Mouse (Mus musculus) olfactory bulb, adult 2 months (tissue): ENCODE measurements at regions not wholly inside any gene's neighbourhood (a gene's known extent, or its start where the extent isn't known, plus 50 kb on each side); places are given as distances from the start of the nearest gene placed in this dataset.

ENCODE experiments used
- H3K27ac ChIP-seq: fragments of 200-500 bp; 2 replicates; pipeline ENCODE4 v1.5.1; 2012; ENCODE audit warnings: low read depth, low read length; ENCODE audit not compliant: insufficient read depth
- H3K4me1 ChIP-seq: fragments of 200-500 bp; 2 replicates; pipeline ENCODE4 v1.6.1; 2012; ENCODE audit warnings: low read length; ENCODE audit not compliant: control insufficient read depth, insufficient read depth
- H3K4me3 ChIP-seq: fragments of 200-500 bp; 2 replicates; pipeline ENCODE4 v1.5.1; 2012; ENCODE audit warnings: mild to moderate bottlenecking, low read depth, low read length, moderate library complexity; ENCODE audit not compliant: insufficient read depth
- CTCF ChIP-seq: fragments of 200-500 bp; IDR thresholded peaks from 2 replicates; pipeline ENCODE4 v1.5.1; 2012; ENCODE audit warnings: low read depth, mild to moderate bottlenecking, low read length, moderate library complexity; ENCODE audit not compliant: insufficient read depth
- POLR2A ChIP-seq: fragments of 200-500 bp; IDR thresholded peaks from 2 replicates; pipeline ENCODE4 v1.6.1; 2012; ENCODE audit warnings: mild to moderate bottlenecking, low read depth, low read length, moderate library complexity; ENCODE audit not compliant: insufficient read depth
- WGBS: fragments of 180-500 bp; shearing (Covaris S2); methylation state at CpG from one replicate; pipeline ENCODE4 v1.1.7; 2018; 5-methylcytosine and 5-hydroxymethylcytosine counted together

GRCm38 (mm10) chr1:81755694-81756093 lies 477.2 kb upstream of the Gm9747 start:
- TF ChIP-seq CTCF = no peak
- TF ChIP-seq POLR2A = no peak
- WGBS = 92% methylated on average over 2 of the region's 2 CpGs
- H3K27ac ChIP-seq = no peak overlapping the region
- H3K4me1 ChIP-seq = no peaks in the 10 kb centered on the region
- no peak overlapping the region for H3K4me3 ChIP-seq

GRCm38 (mm10) chr1:81759919-81760318 lies 473.0 kb upstream of the Gm9747 start:
- no peaks in the 10 kb centered on the region for H3K4me1 ChIP-seq
- 93% methylated on average over 2 of the region's 2 CpGs for WGBS

GRCm38 (mm10) chr1:81771704-81772103 lies 461.2 kb upstream of the Gm9747 start:
- 72% methylated on average over 3 of the region's 3 CpGs for WGBS
- no peak overlapping the region for H3K27ac ChIP-seq
- H3K4me3 ChIP-seq = no peak overlapping the region
- TF ChIP-seq CTCF (no peak), POLR2A (no peak)
- H3K4me1 ChIP-seq = no peaks in the 10 kb centered on the region

More at GRCm38 (mm10) chr1:81759919-81760318, 473.0 kb upstream of the Gm9747 start:
- no peak for TF ChIP-seq POLR2A
- no peak for TF ChIP-seq CTCF
- Histone ChIP-seq H3K27ac (no peak overlapping the region), H3K4me3 (no peak overlapping the region)

GRCm38 (mm10) chr1:81780583-81780982 lies 452.3 kb upstream of the Gm9747 start:
- no peak overlapping the region for H3K27ac ChIP-seq
- H3K4me3 ChIP-seq = no peak overlapping the region
- H3K4me1 ChIP-seq = no peaks in the 10 kb centered on the region
- TF ChIP-seq CTCF = no peak
- TF ChIP-seq POLR2A = no peak

- Histone ChIP-seq H3K27ac (no peak overlapping the region), H3K4me3 (no peak overlapping the region), H3K4me1 (no peaks in the 10 kb centered on the region)
- 70% methylated on average over 1 of the region's 1 CpGs for WGBS
- TF ChIP-seq POLR2A = no peak
- TF ChIP-seq CTCF = no peak
Observed at GRCm38 (mm10) chr1:81784305-81784704, 448.6 kb upstream of the Gm9747 start.

GRCm38 (mm10) chr1:81794771-81795170 lies 438.1 kb upstream of the Gm9747 start:
- WGBS = 86% methylated on average over 2 of the region's 2 CpGs
- Histone ChIP-seq H3K4me3 (no peak overlapping the region), H3K4me1 (no peaks in the 10 kb centered on the region), H3K27ac (no peak overlapping the region)
- TF ChIP-seq CTCF (no peak), POLR2A (no peak)

- TF ChIP-seq CTCF (no peak), POLR2A (no peak)
- no peak overlapping the region for H3K27ac ChIP-seq
- no peak overlapping the region for H3K4me3 ChIP-seq
- WGBS = 97% methylated on average over 1 of the region's 1 CpGs
- no peaks in the 10 kb centered on the region for H3K4me1 ChIP-seq
Observed at GRCm38 (mm10) chr1:81795399-81795798, 437.5 kb upstream of the Gm9747 start.

- TF ChIP-seq POLR2A = no peak
- no peak for TF ChIP-seq CTCF
- H3K4me3 ChIP-seq = no peak overlapping the region
- H3K4me1 ChIP-seq = no peaks in the 10 kb centered on the region
- H3K27ac ChIP-seq = no peak overlapping the region
Observed at GRCm38 (mm10) chr1:81811591-81811990, 421.3 kb upstream of the Gm9747 start.

- Histone ChIP-seq H3K4me3 (no peak overlapping the region), H3K27ac (no peak overlapping the region), H3K4me1 (no peaks in the 10 kb centered on the region)
- no peak for TF ChIP-seq POLR2A
- no peak for TF ChIP-seq CTCF
Observed at GRCm38 (mm10) chr1:81818884-81819283, 414.0 kb upstream of the Gm9747 start.

- 92% methylated on average over 3 of the region's 3 CpGs for WGBS
- Histone ChIP-seq H3K4me1 (no peaks in the 10 kb centered on the region), H3K27ac (no peak overlapping the region)
Observed at GRCm38 (mm10) chr1:81841966-81842365, 390.9 kb upstream of the Gm9747 start.

More at GRCm38 (mm10) chr1:81841966-81842365, 390.9 kb upstream of the Gm9747 start:
- TF ChIP-seq POLR2A (no peak), CTCF (no peak)
- H3K4me3 ChIP-seq = no peak overlapping the region
